Mouse (Mus musculus): ENCODE measurements at regions not wholly inside any gene's neighbourhood (a gene's known extent, or its start where the extent isn't known, plus 50 kb on each side); places are given as distances from the start of the nearest gene placed in this dataset.
A peak's percentile ranks its signal among the peaks of the same experiment; 100 is the strongest.

- Histone ChIP-seq H3K79me2 (ENCODE audit: control insufficient read depth, insufficient read depth) (no peaks in the 10 kb centered on the region), H3K79me3 (ENCODE audit: low read depth) (no peaks in the 10 kb centered on the region), H3K36me3 (ENCODE audit: control insufficient read depth, insufficient read depth) (no peaks in the 10 kb centered on the region), H3K27me3 (ENCODE audit: control insufficient read depth, insufficient read depth, insufficient read length) (no peaks in the 10 kb centered on the region), H3ac (ENCODE audit: control insufficient read depth, insufficient read length, low read depth) (no peak overlapping the region), H3K4me3 (ENCODE audit: insufficient read depth, poor library complexity, severe bottlenecking) (no peak overlapping the region)
- TF ChIP-seq MYOG (IDR thresholded peaks at IDR 0.05; ENCODE audit: control insufficient read depth, extremely low read depth, insufficient read length) (no peak), MYOD1 (IDR thresholded peaks at IDR 0.05; ENCODE audit: control insufficient read depth, insufficient read length, low read depth) (no peak), CTCF (IDR thresholded peaks at IDR 0.05; ENCODE audit: control insufficient read depth, insufficient read depth, insufficient read length) (no peak), CEBPB (IDR thresholded peaks at IDR 0.05; ENCODE audit: low read depth) (no peak), MAX (IDR thresholded peaks at IDR 0.05) (no peak), FOSL1 (IDR thresholded peaks at IDR 0.05; ENCODE audit: insufficient read depth, low read length, poor library complexity, severe bottlenecking) (no peak), USF1 (IDR thresholded peaks at IDR 0.05; ENCODE audit: low read depth) (no peak)
Observed at GRCm38 (mm10) chr8:34699015-34699414, 587.5 kb upstream of the Gm10131 start.

GRCm38 (mm10) chr8:34696365-34696764, 584.8 kb upstream of the Gm10131 start:
- no peaks in the 10 kb centered on the region for H3K27me3 ChIP-seq (ENCODE audit: control insufficient read depth, insufficient read depth, insufficient read length)
- no peaks in the 10 kb centered on the region for H3K79me3 ChIP-seq (ENCODE audit: low read depth)
- TF ChIP-seq CEBPB (IDR thresholded peaks at IDR 0.05; ENCODE audit: low read depth) (no peak), MYOG (IDR thresholded peaks at IDR 0.05; ENCODE audit: control insufficient read depth, extremely low read depth, insufficient read length) (no peak), USF1 (IDR thresholded peaks at IDR 0.05; ENCODE audit: low read depth) (peak; percentile 68), CTCF (IDR thresholded peaks at IDR 0.05; ENCODE audit: control insufficient read depth, insufficient read depth, insufficient read length) (no peak), FOSL1 (IDR thresholded peaks at IDR 0.05; ENCODE audit: insufficient read depth, low read length, poor library complexity, severe bottlenecking) (no peak), MYOD1 (IDR thresholded peaks at IDR 0.05; ENCODE audit: control insufficient read depth, insufficient read length, low read depth) (no peak)

GRCm38 (mm10) chr8:34692606-34693005, 581.1 kb upstream of the Gm10131 start:
- no peak overlapping the region for H3ac ChIP-seq (ENCODE audit: control insufficient read depth, insufficient read length, low read depth)
- TF ChIP-seq MYOD1 (IDR thresholded peaks at IDR 0.05; ENCODE audit: control insufficient read depth, insufficient read length, low read depth) (no peak), USF1 (IDR thresholded peaks at IDR 0.05; ENCODE audit: low read depth) (no peak), MAX (IDR thresholded peaks at IDR 0.05) (no peak), FOSL1 (IDR thresholded peaks at IDR 0.05; ENCODE audit: insufficient read depth, low read length, poor library complexity, severe bottlenecking) (no peak), CTCF (IDR thresholded peaks at IDR 0.05; ENCODE audit: control insufficient read depth, insufficient read depth, insufficient read length) (no peak), MYOG (IDR thresholded peaks at IDR 0.05; ENCODE audit: control insufficient read depth, extremely low read depth, insufficient read length) (no peak), CEBPB (IDR thresholded peaks at IDR 0.05; ENCODE audit: low read depth) (no peak)
- H3K27me3 ChIP-seq (ENCODE audit: control insufficient read depth, insufficient read depth, insufficient read length), result no peaks in the 10 kb centered on the region
- no peak overlapping the region for H3K4me3 ChIP-seq (ENCODE audit: insufficient read depth, poor library complexity, severe bottlenecking)
- H3K79me3 ChIP-seq (ENCODE audit: low read depth), result no peaks in the 10 kb centered on the region
- no peaks in the 10 kb centered on the region for H3K79me2 ChIP-seq (ENCODE audit: control insufficient read depth, insufficient read depth)
- H3K36me3 ChIP-seq (ENCODE audit: control insufficient read depth, insufficient read depth), result no peaks in the 10 kb centered on the region

More at GRCm38 (mm10) chr8:34696365-34696764, 584.8 kb upstream of the Gm10131 start:
- H3K4me3 ChIP-seq (ENCODE audit: insufficient read depth, poor library complexity, severe bottlenecking), result no peak overlapping the region
- no peak overlapping the region for H3ac ChIP-seq (ENCODE audit: control insufficient read depth, insufficient read length, low read depth)
- no peaks in the 10 kb centered on the region for H3K79me2 ChIP-seq (ENCODE audit: control insufficient read depth, insufficient read depth)
- H3K36me3 ChIP-seq (ENCODE audit: control insufficient read depth, insufficient read depth), result no peaks in the 10 kb centered on the region

- Histone ChIP-seq H3K79me2 (ENCODE audit: control insufficient read depth, insufficient read depth) (no peaks in the 10 kb centered on the region), H3K36me3 (ENCODE audit: control insufficient read depth, insufficient read depth) (no peaks in the 10 kb centered on the region), H3ac (ENCODE audit: control insufficient read depth, insufficient read length, low read depth) (no peak overlapping the region), H3K4me3 (ENCODE audit: insufficient read depth, poor library complexity, severe bottlenecking) (no peak overlapping the region), H3K79me3 (ENCODE audit: low read depth) (no peaks in the 10 kb centered on the region), H3K27me3 (ENCODE audit: control insufficient read depth, insufficient read depth, insufficient read length) (no peaks in the 10 kb centered on the region)
- TF ChIP-seq MYOG (IDR thresholded peaks at IDR 0.05; ENCODE audit: control insufficient read depth, extremely low read depth, insufficient read length) (no peak), USF1 (IDR thresholded peaks at IDR 0.05; ENCODE audit: low read depth) (no peak), MAX (IDR thresholded peaks at IDR 0.05) (no peak), CEBPB (IDR thresholded peaks at IDR 0.05; ENCODE audit: low read depth) (no peak), FOSL1 (IDR thresholded peaks at IDR 0.05; ENCODE audit: insufficient read depth, low read length, poor library complexity, severe bottlenecking) (no peak), CTCF (IDR thresholded peaks at IDR 0.05; ENCODE audit: control insufficient read depth, insufficient read depth, insufficient read length) (no peak), MYOD1 (IDR thresholded peaks at IDR 0.05; ENCODE audit: control insufficient read depth, insufficient read length, low read depth) (no peak)
Observed at GRCm38 (mm10) chr8:34691776-34692175, 580.2 kb upstream of the Gm10131 start.

- Histone ChIP-seq H3K27me3 (ENCODE audit: control insufficient read depth, insufficient read depth, insufficient read length) (no peaks in the 10 kb centered on the region), H3ac (ENCODE audit: control insufficient read depth, insufficient read length, low read depth) (no peak overlapping the region), H3K36me3 (ENCODE audit: control insufficient read depth, insufficient read depth) (no peaks in the 10 kb centered on the region), H3K4me3 (ENCODE audit: insufficient read depth, poor library complexity, severe bottlenecking) (no peak overlapping the region), H3K79me3 (ENCODE audit: low read depth) (no peaks in the 10 kb centered on the region), H3K79me2 (ENCODE audit: control insufficient read depth, insufficient read depth) (no peaks in the 10 kb centered on the region)
- TF ChIP-seq MAX (IDR thresholded peaks at IDR 0.05) (no peak), MYOD1 (IDR thresholded peaks at IDR 0.05; ENCODE audit: control insufficient read depth, insufficient read length, low read depth) (no peak), FOSL1 (IDR thresholded peaks at IDR 0.05; ENCODE audit: insufficient read depth, low read length, poor library complexity, severe bottlenecking) (no peak), CEBPB (IDR thresholded peaks at IDR 0.05; ENCODE audit: low read depth) (no peak), USF1 (IDR thresholded peaks at IDR 0.05; ENCODE audit: low read depth) (no peak), MYOG (IDR thresholded peaks at IDR 0.05; ENCODE audit: control insufficient read depth, extremely low read depth, insufficient read length) (no peak), CTCF (IDR thresholded peaks at IDR 0.05; ENCODE audit: control insufficient read depth, insufficient read depth, insufficient read length) (no peak)
Observed at GRCm38 (mm10) chr8:34689825-34690493, 578.4 kb upstream of the Gm10131 start.

Data from C2C12 (cell line).